Comparison of ENCODE assay signal across 28 mouse cellular contexts in genomic region chr19:51238181-51238523, GRCm38 (mm10).
"Had no signal": no experiment of that assay in that cellular context is flagged by ENCODE, and none has a peak within 500 bp of the region (broad histone marks: within the 10 kb centered on the region; RNA-seq: fewer than 3 reads in every experiment).

No protein-coding gene starts in this region.

- ATAC-seq: forebrain, embryonic 13.5 days; forebrain, embryonic 14.5 days; forebrain, embryonic 15.5 days; forebrain, embryonic 16.5 days; forebrain, postnatal 0 days had no signal

- H3K4me2 ChIP-seq: embryonic facial prominence, embryonic 12.5 days; embryonic facial prominence, embryonic 13.5 days; embryonic facial prominence, embryonic 15.5 days; forebrain, embryonic 12.5 days; forebrain, embryonic 13.5 days; forebrain, embryonic 15.5 days had no signal

- H3K9ac ChIP-seq: embryonic facial prominence, embryonic 12.5 days; embryonic facial prominence, embryonic 13.5 days; embryonic facial prominence, embryonic 15.5 days; forebrain, embryonic 12.5 days; forebrain, embryonic 13.5 days; forebrain, embryonic 15.5 days; forebrain, postnatal 0 days had no signal

- H3K4me3 ChIP-seq: embryonic facial prominence, embryonic 10.5 days; embryonic facial prominence, embryonic 12.5 days; embryonic facial prominence, embryonic 13.5 days; embryonic facial prominence, embryonic 15.5 days; erythroblast, embryonic 14.5 days; forebrain, embryonic 10.5 days; forebrain, embryonic 12.5 days; forebrain, embryonic 13.5 days; forebrain, embryonic 15.5 days; gastrocnemius, adult 2 months had no signal

- H3K27ac ChIP-seq: embryonic facial prominence, embryonic 10.5 days; embryonic facial prominence, embryonic 12.5 days; embryonic facial prominence, embryonic 13.5 days; embryonic facial prominence, embryonic 15.5 days; forebrain, embryonic 10.5 days; forebrain, embryonic 12.5 days; forebrain, embryonic 13.5 days; forebrain, embryonic 15.5 days; gastrocnemius, adult 2 months had no signal

- DNase-seq: cerebellum, adult 18-20 months; cerebellum, adult 2 months; cerebellum, adult 8-10 months; cerebellum, adult 9-10 months; cerebellum, adult 9-11 months; cerebellum, postnatal 10 days; cerebellum, postnatal 14 days; cerebellum, postnatal 25 days; cerebellum, postnatal 36 days; embryo, embryonic 11 days; forebrain, postnatal 0 days; gastrocnemius, adult 2 months; gastrocnemius, postnatal 10 days; gastrocnemius, postnatal 14 days; gastrocnemius, postnatal 25 days; gastrocnemius, postnatal 36 days; heart, adult 11 months had no signal

- H3K36me3 ChIP-seq: embryonic facial prominence, embryonic 10.5 days; embryonic facial prominence, embryonic 12.5 days; embryonic facial prominence, embryonic 13.5 days; embryonic facial prominence, embryonic 15.5 days; forebrain, embryonic 10.5 days; forebrain, embryonic 12.5 days; forebrain, embryonic 15.5 days had no signal

- H3K27me3 ChIP-seq: embryonic facial prominence, embryonic 12.5 days; embryonic facial prominence, embryonic 13.5 days; embryonic facial prominence, embryonic 15.5 days; forebrain, embryonic 12.5 days; forebrain, embryonic 13.5 days; forebrain, embryonic 15.5 days had no signal

- H3K9me3 ChIP-seq: embryonic facial prominence, embryonic 10.5 days; embryonic facial prominence, embryonic 12.5 days; embryonic facial prominence, embryonic 13.5 days; embryonic facial prominence, embryonic 15.5 days; forebrain, embryonic 10.5 days; forebrain, embryonic 12.5 days; forebrain, embryonic 13.5 days; forebrain, embryonic 15.5 days had no signal

- H3K4me1 ChIP-seq: embryonic facial prominence, embryonic 10.5 days; embryonic facial prominence, embryonic 12.5 days; embryonic facial prominence, embryonic 13.5 days; embryonic facial prominence, embryonic 15.5 days; forebrain, embryonic 12.5 days; forebrain, embryonic 15.5 days had no signal
